Mouse (Mus musculus) embryonic facial prominence, embryonic 15.5 days (tissue): Measurements from ENCODE around the gene Myo7a. TPM values are rescaled to one million over a fixed set of nuclear protein-coding genes. Genes with fewer than 3 reads are reported as not detected.

Experiments
- ATAC-seq: fragments of 200-750 bp; cut with Nextera tagmentation; 2 replicates; pipeline ENCODE4 v1.8.0; 2017; ENCODE audit warnings: low read depth, moderate TSS enrichment; ENCODE audit not compliant: insufficient number of reproducible peaks, low FRiP score, low TSS enrichment
- H3K27ac ChIP-seq: fragments of 300-500 bp; sonication (generic); replicated peaks from 2 replicates; pipeline ENCODE4 v1.5.1; 2015; ENCODE audit warnings: mild to moderate bottlenecking, inconsistent platforms
- H3K27me3 ChIP-seq: fragments of 300-500 bp; sonication (generic); 2 replicates; pipeline ENCODE4 v1.6.1; 2015; ENCODE audit warnings: inconsistent platforms
- H3K36me3 ChIP-seq: fragments of 300-500 bp; sonication (generic); 2 replicates; pipeline ENCODE4 v1.6.1; 2015; ENCODE audit warnings: mild to moderate bottlenecking, inconsistent platforms
- H3K4me1 ChIP-seq: fragments of 300-500 bp; sonication (generic); 2 replicates; pipeline ENCODE4 v1.6.1; 2015; ENCODE audit warnings: inconsistent platforms
- H3K4me2 ChIP-seq: fragments of 300-500 bp; sonication (generic); replicated peaks from 2 replicates; pipeline ENCODE4 v1.6.1; 2015; ENCODE audit warnings: mild to moderate bottlenecking, inconsistent platforms
- H3K4me3 ChIP-seq: fragments of 300-500 bp; sonication (generic); replicated peaks from 2 replicates; pipeline ENCODE4 v1.5.1; 2015; ENCODE audit warnings: mild to moderate bottlenecking, inconsistent platforms
- H3K9ac ChIP-seq: fragments of 300-500 bp; sonication (generic); 2 replicates; pipeline ENCODE4 v1.6.1; 2015; ENCODE audit warnings: inconsistent platforms
- H3K9me3 ChIP-seq: fragments of 300-500 bp; sonication (generic); replicated peaks from 2 replicates; pipeline ENCODE4 v1.6.1; 2016; ENCODE audit warnings: inconsistent platforms
- WGBS: fragments of 180-500 bp; shearing (Covaris S2); methylation state at CpG from one replicate; pipeline ENCODE4 v1.1.7; 2015; 5-methylcytosine and 5-hydroxymethylcytosine counted together
- polyA plus RNA-seq: library from polyadenylated mRNA; unstranded; fragments of >200 nt; fragmentation: Nextera tagmentation; extraction: Ambion mirVana; gene quantifications from 2 replicates; pipeline ENCODE4 v1.2.1, GENCODE M21; 2015

Gene Myo7a
- polyA plus RNA-seq, 1 experiment from 2014 or later, result 7.2 TPM

GRCm38 (mm10) chr7:98142247-98142646, 22.9 kb upstream of the Myo7a start:
- 57% methylated on average over 8 of the region's 8 CpGs for WGBS
- no peak for ATAC-seq

GRCm38 (mm10) chr7:98141206-98141605, 21.9 kb upstream of the Myo7a start:
- Histone ChIP-seq H3K27me3 (no peaks in the 10 kb centered on the region), H3K27ac (no peak overlapping the region), H3K36me3 (no peaks in the 10 kb centered on the region), H3K4me1 (0 out of 2 replicates have a peak, but pooled peaks cover 7% of the 10 kb centered on the region), H3K4me3 (no peak overlapping the region), H3K4me2 (no peak overlapping the region), H3K9me3 (no peaks in the 10 kb centered on the region), H3K9ac (no peak overlapping the region)
- no peak for ATAC-seq
- WGBS, result 50% methylated on average over 3 of the region's 3 CpGs

More at GRCm38 (mm10) chr7:98142247-98142646, 22.9 kb upstream of the Myo7a start:
- Histone ChIP-seq H3K9me3 (no peaks in the 10 kb centered on the region), H3K27me3 (no peaks in the 10 kb centered on the region), H3K9ac (no peak overlapping the region), H3K36me3 (no peaks in the 10 kb centered on the region), H3K4me3 (no peak overlapping the region), H3K27ac (no peak overlapping the region), H3K4me1 (0 out of 2 replicates have a peak, but pooled peaks cover 7% of the 10 kb centered on the region), H3K4me2 (no peak overlapping the region)

- H3K9me3 ChIP-seq, result no peaks in the 10 kb centered on the region
- no peaks in the 10 kb centered on the region for H3K27me3 ChIP-seq
- no peak for ATAC-seq
- 0 out of 2 replicates have a peak, but pooled peaks cover 3% of the 10 kb centered on the region for H3K4me1 ChIP-seq
- 43% methylated on average over 2 of the region's 2 CpGs for WGBS
- no peak overlapping the region for H3K4me2 ChIP-seq
- H3K27ac ChIP-seq, result no peak overlapping the region
- no peak overlapping the region for H3K9ac ChIP-seq
- no peak overlapping the region for H3K4me3 ChIP-seq
- H3K36me3 ChIP-seq, result no peaks in the 10 kb centered on the region
Measured at GRCm38 (mm10) chr7:98140597-98140996, 21.3 kb upstream of the Myo7a start.

- H3K4me1 ChIP-seq, result 0 out of 2 replicates have a peak, but pooled peaks cover 3% of the 10 kb centered on the region
- WGBS, result 24% methylated on average over 9 of the region's 9 CpGs
- no peaks in the 10 kb centered on the region for H3K9me3 ChIP-seq
- no peak for ATAC-seq
- no peak overlapping the region for H3K4me3 ChIP-seq
- no peak overlapping the region for H3K27ac ChIP-seq
- no peaks in the 10 kb centered on the region for H3K36me3 ChIP-seq
- H3K27me3 ChIP-seq, result no peaks in the 10 kb centered on the region
- no peak overlapping the region for H3K4me2 ChIP-seq
- H3K9ac ChIP-seq, result no peak overlapping the region
Measured at GRCm38 (mm10) chr7:98139216-98139615, 19.9 kb upstream of the Myo7a start.

GRCm38 (mm10) chr7:98137995-98138394, 18.7 kb upstream of the Myo7a start:
- no peaks in the 10 kb centered on the region for H3K9me3 ChIP-seq
- no peak overlapping the region for H3K4me3 ChIP-seq
- WGBS, result 69% methylated on average over 2 of the region's 2 CpGs
- H3K27me3 ChIP-seq, result no peaks in the 10 kb centered on the region
- 0 out of 2 replicates have a peak, but pooled peaks cover 3% of the 10 kb centered on the region for H3K4me1 ChIP-seq
- peak; percentile 61 for ATAC-seq
- H3K27ac ChIP-seq, result no peak overlapping the region
- no peaks in the 10 kb centered on the region for H3K36me3 ChIP-seq
- H3K4me2 ChIP-seq, result no peak overlapping the region
- no peak overlapping the region for H3K9ac ChIP-seq

- Histone ChIP-seq H3K9me3 (no peaks in the 10 kb centered on the region), H3K27ac (no peak overlapping the region), H3K36me3 (no peaks in the 10 kb centered on the region), H3K27me3 (no peaks in the 10 kb centered on the region), H3K4me3 (no peak overlapping the region), H3K9ac (no peak overlapping the region), H3K4me2 (no peak overlapping the region), H3K4me1 (0 out of 2 replicates have a peak, but pooled peaks cover 3% of the 10 kb centered on the region)
- WGBS, result 55% methylated on average over 3 of the region's 3 CpGs
- peak; percentile 20; the same call in 1 of the 2 replicates for ATAC-seq
Measured at GRCm38 (mm10) chr7:98137583-98137982, 18.3 kb upstream of the Myo7a start.

- H3K4me1 ChIP-seq, result no peaks in the 10 kb centered on the region
- no peak overlapping the region for H3K4me3 ChIP-seq
- H3K27me3 ChIP-seq, result no peaks in the 10 kb centered on the region
- H3K27ac ChIP-seq, result no peak overlapping the region
- no peak for ATAC-seq
- peaks cover 6% of the 10 kb centered on the region; the same call in 1 of the 2 replicates for H3K36me3 ChIP-seq
- no peak overlapping the region for H3K4me2 ChIP-seq
- no peaks in the 10 kb centered on the region for H3K9me3 ChIP-seq
- no peak overlapping the region for H3K9ac ChIP-seq
- 94% methylated on average over 8 of the region's 8 CpGs for WGBS
Measured at GRCm38 (mm10) chr7:98131751-98132150, 12.4 kb upstream of the Myo7a start.

GRCm38 (mm10) chr7:98125473-98125872, 6.1 kb upstream of the Myo7a start:
- Histone ChIP-seq H3K9ac (no peak overlapping the region), H3K27ac (no peak overlapping the region), H3K4me1 (0 out of 2 replicates have a peak, but pooled peaks cover 1% of the 10 kb centered on the region), H3K4me3 (no peak overlapping the region), H3K9me3 (no peaks in the 10 kb centered on the region), H3K4me2 (no peak overlapping the region), H3K27me3 (no peaks in the 10 kb centered on the region), H3K36me3 (peaks cover 6% of the 10 kb centered on the region; the same call in 1 of the 2 replicates)
- no peak for ATAC-seq
- 49% methylated on average over 5 of the region's 5 CpGs for WGBS

- H3K27me3 ChIP-seq, result no peaks in the 10 kb centered on the region
- no peak for ATAC-seq
- no peak overlapping the region for H3K27ac ChIP-seq
- H3K4me2 ChIP-seq, result no peak overlapping the region
- no peak overlapping the region for H3K9ac ChIP-seq
- H3K36me3 ChIP-seq, result peaks cover 6% of the 10 kb centered on the region; the same call in 1 of the 2 replicates
- WGBS, result 54% methylated on average over 5 of the region's 5 CpGs
- H3K9me3 ChIP-seq, result no peaks in the 10 kb centered on the region
- H3K4me3 ChIP-seq, result no peak overlapping the region
- 0 out of 2 replicates have a peak, but pooled peaks cover 3% of the 10 kb centered on the region for H3K4me1 ChIP-seq
Measured at GRCm38 (mm10) chr7:98124701-98125100, 5.4 kb upstream of the Myo7a start.

GRCm38 (mm10) chr7:98121673-98122072, 2.3 kb upstream of the Myo7a start:
- no peak overlapping the region for H3K4me3 ChIP-seq
- H3K9me3 ChIP-seq, result no peaks in the 10 kb centered on the region
- no peak overlapping the region for H3K4me2 ChIP-seq
- no peaks in the 10 kb centered on the region for H3K36me3 ChIP-seq
- ATAC-seq, result no peak
- H3K27me3 ChIP-seq, result no peaks in the 10 kb centered on the region
- peaks cover 11% of the 10 kb centered on the region for H3K4me1 ChIP-seq
- 89% methylated on average over 8 of the region's 8 CpGs for WGBS
- H3K27ac ChIP-seq, result no peak overlapping the region
- no peak overlapping the region for H3K9ac ChIP-seq

GRCm38 (mm10) chr7:98121241-98121640, 1.9 kb upstream of the Myo7a start:
- ATAC-seq, result no peak
- Histone ChIP-seq H3K36me3 (no peaks in the 10 kb centered on the region), H3K9ac (no peak overlapping the region), H3K4me2 (no peak overlapping the region), H3K4me1 (peaks cover 16% of the 10 kb centered on the region), H3K4me3 (no peak overlapping the region), H3K27ac (no peak overlapping the region), H3K9me3 (no peaks in the 10 kb centered on the region), H3K27me3 (no peaks in the 10 kb centered on the region)
- 91% methylated on average over 3 of the region's 3 CpGs for WGBS

- no peaks in the 10 kb centered on the region for H3K27me3 ChIP-seq
- H3K9me3 ChIP-seq, result no peaks in the 10 kb centered on the region
- ATAC-seq, result peak; percentile 45; the same call in 1 of the 2 replicates
- peak overlapping the region; percentile 57 for H3K4me2 ChIP-seq
- H3K4me3 ChIP-seq, result peak overlapping the region; percentile 29
- no peak overlapping the region for H3K9ac ChIP-seq
- peaks cover 16% of the 10 kb centered on the region for H3K4me1 ChIP-seq
- no peak overlapping the region for H3K27ac ChIP-seq
- WGBS, result 5% methylated on average over 7 of the region's 7 CpGs
- no peaks in the 10 kb centered on the region for H3K36me3 ChIP-seq
Measured at GRCm38 (mm10) chr7:98120325-98120724, 1.0 kb upstream of the Myo7a start.
